23 mouse cellular contexts compared by ENCODE assay signal in genomic region chr12:108409100-108409499, GRCm38 (mm10). TPM values are rescaled to one million over a fixed set of nuclear protein-coding genes. Genes with fewer than 3 reads are reported as not detected.
DNase-seq lines count a peak whose midpoint lies in the region; TF ChIP-seq lines count a peak whose summit lies in the region.
"Had no signal": no experiment of that assay in that cellular context is flagged by ENCODE, and none has a peak within 500 bp of the region (broad histone marks: within the 10 kb centered on the region; RNA-seq: fewer than 3 reads in every experiment).

No protein-coding gene starts in this region.

- H3K27me3 ChIP-seq in C2C12 (ENCODE audit: control insufficient read depth, insufficient read depth, insufficient read length) = no peaks in the 10 kb centered on the region
- H3K27me3 ChIP-seq: forebrain, embryonic 12.5 days; forebrain, embryonic 15.5 days; hindbrain, embryonic 13.5 days had no signal

- H3K79me3 ChIP-seq in C2C12 (ENCODE audit: low read depth) = no peaks in the 10 kb centered on the region

- TF ChIP-seq CTCF in gastrocnemius, adult 2 months (IDR thresholded peaks at IDR 0.05) = no peak
- no peak for TF ChIP-seq CTCF in C2C12 (IDR thresholded peaks at IDR 0.05; ENCODE audit: control insufficient read depth, insufficient read depth, insufficient read length)

- H3K36me3 ChIP-seq in C2C12 (ENCODE audit: control insufficient read depth, insufficient read depth) = peaks cover 3% of the 10 kb centered on the region
- H3K36me3 ChIP-seq: forebrain, embryonic 12.5 days; forebrain, embryonic 15.5 days; G1E; hindbrain, embryonic 13.5 days had no signal

- H3K79me2 ChIP-seq in C2C12 (ENCODE audit: control insufficient read depth, insufficient read depth) = no peaks in the 10 kb centered on the region

- peak; percentile 42 for DNase-seq in embryo, embryonic 10 days (ENCODE audit: low spot score)
- no peak for DNase-seq in embryo, embryonic 9.5 days (ENCODE audit: extremely low spot score)
- peak; percentile 46 for DNase-seq in gastrocnemius, adult 2 months
- DNase-seq in gastrocnemius, postnatal 36 days = no peak
- DNase-seq in forelimb bud, embryonic 11.5 days (ENCODE audit: low read depth, low spot score) = peak; percentile 27
- DNase-seq in lung, adult 18-20 months = no peak
- no peak for DNase-seq in spleen, postnatal 4 days (ENCODE audit: low spot score in 2 of 2)
- DNase-seq: adrenal gland, adult 2 months; adrenal gland, postnatal 25 days; cerebellum, adult 11-12 months; cerebellum, adult 8-10 months; cerebellum, postnatal 10 days; cerebellum, postnatal 36 days; kidney, adult 18-20 months had no signal

- peak overlapping the region; percentile 76 for H3K27ac ChIP-seq in gastrocnemius, adult 2 months
- H3K27ac ChIP-seq: forebrain, embryonic 12.5 days; forebrain, embryonic 15.5 days; hindbrain, postnatal 0 days had no signal

- H3K4me3 ChIP-seq in gastrocnemius, adult 2 months = no peak overlapping the region
- H3K4me3 ChIP-seq in C2C12 (ENCODE audit: insufficient read depth, poor library complexity, severe bottlenecking) = no peak overlapping the region
- H3K4me3 ChIP-seq: forebrain, embryonic 12.5 days; forebrain, embryonic 15.5 days; hindbrain, embryonic 13.5 days had no signal

- no peak overlapping the region for H3ac ChIP-seq in C2C12 (ENCODE audit: control insufficient read depth, insufficient read length, low read depth)

- intact Hi-C loops in gastrocnemius, adult 2 months (cut with DNase I) = no loop called here
- intact Hi-C loops in gastrocnemius, postnatal 36 days (cut with DNase I) = no loop called here

TF ChIP-seq in C2C12, 6 proteins besides CTCF, POLR2A, EP300 and RAD21:
- TF ChIP-seq MYOD1 (IDR thresholded peaks at IDR 0.05; ENCODE audit: control insufficient read depth, insufficient read length, low read depth) = peak; percentile 95
- no peak for TF ChIP-seq FOSL1 (IDR thresholded peaks at IDR 0.05; ENCODE audit: insufficient read depth, low read length, poor library complexity, severe bottlenecking)
- no peak for TF ChIP-seq USF1 (IDR thresholded peaks at IDR 0.05; ENCODE audit: low read depth)
- TF ChIP-seq CEBPB (IDR thresholded peaks at IDR 0.05; ENCODE audit: low read depth) = no peak

RNA-seq across cellular contexts. Expression of gene Eml1, which starts 38.3 kb away (rescaled TPM):
- 100 to 1,000 TPM in 1 of 2 experiments, 10 to 100 TPM in 1; 93.4 to 111 TPM for total RNA-seq in gastrocnemius, adult 2 months (2021)
- 100 to 1,000 TPM in 1 of 2 experiments, 10 to 100 TPM in 1; 98.2 to 103 TPM for total RNA-seq in gastrocnemius, postnatal 36 days (2021)
- 45.2 TPM for polyA plus RNA-seq in C2C12 (2012; fragmentation: generic; extraction: Trizol)
- total RNA-seq: CH12.LX; hematopoietic stem cell, adult 5-6 weeks had no signal
- polyA plus RNA-seq: G1E; inflammation-experienced regulatory T-cells, adult 6 months had no signal

Comparison
In these comparisons a context has a peak if more than half of its experiments do, and no peak if none do; other contexts are left out.
1. DNase-seq: peak in embryo, embryonic 10 days (single experiment), gastrocnemius, adult 2 months (single experiment) and forelimb bud, embryonic 11.5 days (single experiment); none in embryo, embryonic 9.5 days (single experiment), gastrocnemius, postnatal 36 days (0 of 2), lung, adult 18-20 months (0 of 2) and spleen, postnatal 4 days (0 of 2).